Mouse (Mus musculus) stomach, embryonic 14.5 days (tissue): Measurements from ENCODE around the gene Lrba. TPM values are rescaled to one million over a fixed set of nuclear protein-coding genes. Genes with fewer than 3 reads are reported as not detected.

Experiments used
- ATAC-seq: fragments of 200-750 bp; cut with Nextera tagmentation; 2 replicates; pipeline ENCODE4 v1.8.0; 2017; ENCODE audit warnings: low read depth, moderate TSS enrichment; ENCODE audit not compliant: insufficient number of reproducible peaks, insufficient read depth, low FRiP score
- H3K27ac ChIP-seq: fragments of 300-500 bp; sonication (generic); 2 replicates; pipeline ENCODE4 v1.5.1; 2014; ENCODE audit warnings: mild to moderate bottlenecking, low read length, moderate library complexity, mixed read lengths
- H3K27me3 ChIP-seq: fragments of 300-500 bp; sonication (generic); 2 replicates; pipeline ENCODE4 v1.6.1; 2014; ENCODE audit warnings: low read length, control low read depth, mixed read lengths; ENCODE audit not compliant: control insufficient read depth, insufficient read depth
- H3K36me3 ChIP-seq: fragments of 300-500 bp; sonication (generic); 2 replicates; pipeline ENCODE4 v1.6.1; 2014; ENCODE audit warnings: mild to moderate bottlenecking, control low read depth, low read length, moderate library complexity, mixed read lengths; ENCODE audit not compliant: control insufficient read depth, insufficient read depth
- H3K4me1 ChIP-seq: fragments of 300-500 bp; sonication (generic); 2 replicates; pipeline ENCODE4 v1.6.1; 2014; ENCODE audit warnings: low read length, control low read depth, mixed read lengths; ENCODE audit not compliant: control insufficient read depth, insufficient read depth
- H3K4me2 ChIP-seq: fragments of 300-500 bp; sonication (generic); replicated peaks from 2 replicates; pipeline ENCODE4 v1.6.1; 2014; ENCODE audit warnings: low read depth, low read length, control low read depth
- H3K4me3 ChIP-seq: fragments of 300-500 bp; sonication (generic); 2 replicates; pipeline ENCODE4 v1.5.1; 2014; ENCODE audit warnings: low read depth, low read length, control low read depth
- H3K9ac ChIP-seq: fragments of 300-500 bp; sonication (generic); replicated peaks from 2 replicates; pipeline ENCODE4 v1.6.1; 2014; ENCODE audit warnings: low read depth, mild to moderate bottlenecking, control low read depth, low read length, moderate library complexity, mixed read lengths
- H3K9me3 ChIP-seq: fragments of 300-500 bp; sonication (generic); 2 replicates; pipeline ENCODE4 v1.6.1; 2016; ENCODE audit warnings: low read depth, low read length, control low read depth; ENCODE audit not compliant: control insufficient read depth
- WGBS: fragments of 180-500 bp; shearing (Covaris S2); extraction: QIAGEN DNeasy Blood & Tissue Kit; methylation state at CpG from one replicate; pipeline ENCODE4 v1.1.7; 2014; 5-methylcytosine and 5-hydroxymethylcytosine counted together
- polyA plus RNA-seq: library from polyadenylated mRNA; unstranded; fragments of >200 nt; fragmentation: Nextera tagmentation; extraction: Ambion mirVana; gene quantifications from 2 replicates; pipeline ENCODE4 v1.2.1, GENCODE M21; 2014

Gene Lrba
- polyA plus RNA-seq, 1 experiment from 2014 or later = 11.4 TPM

DNA sequence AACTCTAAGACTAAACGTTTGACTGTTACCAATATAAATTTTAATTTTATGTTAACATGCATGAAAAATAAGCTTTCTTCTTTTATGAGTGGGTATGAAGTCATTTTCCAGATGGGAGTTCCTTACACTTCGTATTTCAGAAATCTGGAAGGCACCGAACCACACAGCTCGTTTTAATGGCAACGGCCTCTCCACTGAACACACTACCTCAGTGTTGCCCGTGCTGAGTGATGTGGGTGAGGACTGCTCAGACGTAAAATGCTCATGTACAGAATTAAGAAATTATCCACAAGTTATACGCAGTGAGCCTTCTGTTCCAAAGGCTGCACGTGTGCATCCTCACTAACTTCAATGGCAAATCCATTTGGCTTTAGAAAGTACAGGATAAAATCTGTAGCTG lies 582.4 kb downstream of the Lrba start:
- Histone ChIP-seq H3K27me3 (no peaks in the 10 kb centered on the region), H3K4me1 (no peaks in the 10 kb centered on the region), H3K4me2 (no peak overlapping the region), H3K36me3 (no peaks in the 10 kb centered on the region), H3K9me3 (no peaks in the 10 kb centered on the region), H3K9ac (no peak overlapping the region), H3K27ac (no peak overlapping the region), H3K4me3 (no peak overlapping the region)
- 91% methylated on average over 9 of the region's 9 CpGs for WGBS
- ATAC-seq = no peak

DNA sequence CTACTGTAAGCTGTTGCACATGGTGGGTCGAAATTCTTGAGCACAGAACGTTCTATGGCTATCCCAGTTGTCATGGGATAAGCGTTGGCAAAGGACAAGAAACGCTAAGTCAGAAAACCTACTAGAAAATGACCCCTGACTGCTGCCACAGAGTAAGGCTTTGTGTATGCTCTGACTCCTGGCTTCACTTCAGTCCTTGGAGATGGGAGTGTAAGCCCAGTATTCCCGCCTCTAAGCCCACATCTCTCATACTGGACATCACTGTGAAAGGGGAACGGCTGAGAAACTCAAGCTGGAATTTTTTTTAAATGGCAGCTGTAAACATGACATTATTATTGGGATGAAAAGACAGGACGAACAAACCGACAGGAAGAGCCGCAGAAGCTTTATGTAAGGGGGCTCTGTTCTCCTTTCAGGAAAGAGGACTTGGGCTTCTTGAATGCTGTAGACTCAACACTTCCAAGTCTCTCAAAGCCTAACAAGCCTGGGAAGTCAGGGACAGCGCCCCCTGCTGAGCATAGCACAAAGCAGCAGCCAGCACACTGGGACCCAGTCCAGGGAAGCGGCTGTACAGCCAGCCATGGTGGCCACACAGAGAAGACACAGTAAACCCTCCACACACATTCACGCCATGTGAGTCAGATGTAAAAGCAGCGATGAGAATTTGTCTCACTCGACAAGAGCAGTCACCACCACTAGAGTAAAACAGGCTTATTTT lies 583.4 kb downstream of the Lrba start:
- no peaks in the 10 kb centered on the region for H3K27me3 ChIP-seq

DNA sequence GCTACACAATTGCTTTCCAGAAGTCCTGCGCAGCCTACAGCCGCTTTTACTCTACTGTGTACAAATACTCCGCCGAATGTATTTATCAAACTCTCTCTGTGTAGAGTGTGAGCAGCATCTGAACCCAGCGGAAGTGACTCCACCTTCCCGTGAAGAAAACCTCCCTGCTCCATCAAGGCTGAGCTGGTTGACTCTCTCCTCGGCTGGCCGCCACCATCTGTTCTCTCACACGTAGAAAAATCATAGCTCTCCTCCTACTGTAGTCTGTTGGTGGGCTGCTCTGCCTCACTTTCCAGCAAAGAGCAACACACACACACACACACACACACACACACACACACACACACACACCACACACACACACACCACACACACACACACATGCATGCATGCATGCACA lies 584.7 kb downstream of the Lrba start:
- ATAC-seq = peak; percentile 37; the same call in 1 of the 2 replicates
- H3K4me2 ChIP-seq = no peak overlapping the region
- WGBS = 58% methylated on average over 9 of the region's 9 CpGs
- H3K9ac ChIP-seq = no peak overlapping the region
- no peaks in the 10 kb centered on the region for H3K27me3 ChIP-seq
- H3K4me1 ChIP-seq = no peaks in the 10 kb centered on the region
- peak overlapping the region; percentile 76 for H3K27ac ChIP-seq
- H3K36me3 ChIP-seq = no peaks in the 10 kb centered on the region
- H3K4me3 ChIP-seq = no peak overlapping the region
- H3K9me3 ChIP-seq = no peaks in the 10 kb centered on the region

More for the DNA sequence above, 583.4 kb downstream of the Lrba start:
- H3K9me3 ChIP-seq = no peaks in the 10 kb centered on the region
- no peak overlapping the region for H3K4me2 ChIP-seq
- no peaks in the 10 kb centered on the region for H3K4me1 ChIP-seq
- no peak overlapping the region for H3K4me3 ChIP-seq
- WGBS = 77% methylated on average over 14 of the region's 14 CpGs
- no peaks in the 10 kb centered on the region for H3K36me3 ChIP-seq
- no peak overlapping the region for H3K9ac ChIP-seq
- no peak for ATAC-seq
- no peak overlapping the region for H3K27ac ChIP-seq

DNA sequence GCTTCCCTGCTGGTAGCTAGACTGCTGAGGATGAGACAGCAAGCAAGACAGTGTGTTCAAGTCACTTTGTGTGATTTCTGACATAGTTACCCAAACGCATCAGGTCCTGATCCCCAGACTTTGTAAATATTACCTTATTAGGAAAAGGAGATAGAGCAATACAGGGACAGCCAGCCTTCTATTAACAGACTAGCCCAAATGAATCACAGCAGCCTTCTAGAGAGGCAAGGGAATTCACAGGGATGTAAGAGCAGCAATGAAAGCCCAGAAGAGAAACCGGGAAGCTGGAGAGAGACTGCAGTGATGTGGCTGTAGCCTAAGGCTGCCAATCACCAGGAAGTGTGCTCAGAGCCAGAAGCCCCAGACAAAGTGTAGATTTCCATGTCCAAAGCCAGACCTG lies 585.2 kb downstream of the Lrba start:
- Histone ChIP-seq H3K4me2 (no peak overlapping the region), H3K9ac (no peak overlapping the region), H3K9me3 (no peaks in the 10 kb centered on the region), H3K27ac (peak overlapping the region; percentile 76), H3K27me3 (no peaks in the 10 kb centered on the region), H3K4me3 (no peak overlapping the region), H3K4me1 (no peaks in the 10 kb centered on the region), H3K36me3 (no peaks in the 10 kb centered on the region)
- ATAC-seq = no peak
- 22% methylated on average over 2 of the region's 2 CpGs for WGBS

DNA sequence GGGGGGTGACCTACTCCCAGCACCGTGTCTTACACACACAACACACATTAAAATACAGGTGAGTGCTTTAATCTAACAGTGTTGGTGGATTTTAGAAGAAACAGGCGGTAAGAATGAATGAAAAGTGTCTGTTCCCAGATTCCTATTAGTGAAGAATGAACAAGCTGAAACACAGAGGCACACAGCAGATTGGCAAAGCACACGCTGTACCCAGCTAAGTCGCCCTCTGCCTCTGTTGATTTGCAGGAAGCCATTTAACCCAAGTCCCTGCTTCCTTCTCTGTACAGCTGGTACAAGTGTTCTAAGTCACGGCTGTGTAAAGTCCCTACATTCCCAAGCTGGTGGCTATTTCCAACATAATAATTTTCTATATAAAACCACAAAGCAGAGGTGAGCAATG lies 586.4 kb downstream of the Lrba start:
- no peaks in the 10 kb centered on the region for H3K9me3 ChIP-seq
- H3K4me1 ChIP-seq = no peaks in the 10 kb centered on the region
- H3K27me3 ChIP-seq = no peaks in the 10 kb centered on the region
- H3K36me3 ChIP-seq = no peaks in the 10 kb centered on the region
- 91% methylated on average over 5 of the region's 5 CpGs for WGBS
- H3K9ac ChIP-seq = no peak overlapping the region
- no peak overlapping the region for H3K4me3 ChIP-seq
- ATAC-seq = no peak
- H3K4me2 ChIP-seq = no peak overlapping the region
- no peak overlapping the region for H3K27ac ChIP-seq

DNA sequence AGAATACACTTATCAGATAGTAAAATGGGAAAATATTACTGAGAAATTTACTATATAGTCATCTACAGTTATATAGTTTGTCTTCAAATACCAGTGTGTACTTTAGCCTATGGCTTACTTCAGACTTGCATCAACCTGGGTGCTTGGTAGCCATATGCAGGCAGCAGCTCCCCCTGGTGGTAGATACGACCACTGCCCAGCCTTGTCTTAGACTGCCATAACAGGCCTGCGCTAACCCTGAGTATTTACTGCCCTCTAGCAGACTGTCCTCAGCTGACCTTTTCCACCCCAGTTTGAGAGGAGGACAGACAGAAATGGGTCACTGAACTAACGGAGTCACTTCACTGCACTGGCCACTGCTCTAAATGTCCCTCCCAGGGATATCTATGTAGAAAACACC lies 588.2 kb downstream of the Lrba start:
- Histone ChIP-seq H3K9me3 (no peaks in the 10 kb centered on the region), H3K4me2 (no peak overlapping the region), H3K9ac (no peak overlapping the region), H3K27ac (no peak overlapping the region), H3K36me3 (no peaks in the 10 kb centered on the region), H3K27me3 (no peaks in the 10 kb centered on the region), H3K4me3 (no peak overlapping the region), H3K4me1 (no peaks in the 10 kb centered on the region)
- ATAC-seq = peak; percentile 49; the same call in 1 of the 2 replicates
- 27% methylated on average over 3 of the region's 3 CpGs for WGBS

DNA sequence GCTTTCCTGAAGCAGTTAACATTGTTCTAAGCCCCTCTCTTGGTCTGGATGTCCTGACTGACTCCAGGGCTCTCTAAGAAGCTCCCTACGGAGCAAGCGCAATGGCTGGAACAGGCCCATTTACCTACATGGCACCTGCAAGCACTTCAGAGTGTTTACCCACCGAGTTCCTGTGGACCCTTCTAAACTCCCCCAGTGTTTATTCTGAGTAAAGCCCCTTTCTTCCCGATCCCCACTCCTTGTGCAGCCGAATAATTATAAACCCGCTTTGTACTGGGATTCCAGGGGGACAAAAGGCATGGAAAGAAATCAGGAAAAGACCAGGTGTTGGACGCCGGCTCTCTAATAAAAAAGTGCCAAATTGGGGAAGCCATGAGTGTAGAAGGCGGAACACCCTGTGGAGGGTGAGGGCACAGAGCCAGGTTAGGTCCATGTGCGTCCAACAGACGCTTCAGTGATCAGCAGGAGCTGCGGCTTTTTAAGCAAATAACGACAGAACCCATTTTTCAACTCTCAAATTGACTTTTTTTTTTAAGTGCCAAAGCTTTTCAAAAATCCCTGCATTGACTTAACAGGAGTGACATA lies 593.6 kb downstream of the Lrba start:
- no peaks in the 10 kb centered on the region; the same call in 1 of the 2 replicates for H3K4me1 ChIP-seq
- H3K36me3 ChIP-seq = no peaks in the 10 kb centered on the region
- no peak overlapping the region for H3K27ac ChIP-seq
- H3K4me3 ChIP-seq = no peak overlapping the region
- no peak for ATAC-seq
- H3K9ac ChIP-seq = no peak overlapping the region
- WGBS = 54% methylated on average over 13 of the region's 13 CpGs
- H3K9me3 ChIP-seq = no peaks in the 10 kb centered on the region
- no peaks in the 10 kb centered on the region for H3K27me3 ChIP-seq
- H3K4me2 ChIP-seq = no peak overlapping the region

DNA sequence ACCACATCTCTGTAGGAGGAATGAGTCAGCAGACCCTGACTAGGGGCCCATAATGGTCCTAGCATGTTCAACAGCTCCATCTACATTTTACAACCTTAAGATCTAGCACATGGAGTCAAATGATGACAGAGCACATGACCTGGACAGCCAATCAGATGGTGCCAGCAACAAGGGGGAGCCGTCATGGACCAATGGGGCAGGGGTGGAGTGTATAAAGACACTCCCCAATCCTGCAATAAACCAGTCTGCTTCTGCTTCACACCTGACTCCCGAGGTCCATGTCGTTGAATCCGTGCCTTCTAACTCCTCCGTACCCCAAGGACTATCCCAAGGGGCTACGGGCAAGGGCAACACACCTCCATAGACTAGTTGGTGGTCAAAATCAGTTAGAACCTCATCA lies 594.9 kb downstream of the Lrba start:
- Histone ChIP-seq H3K9me3 (no peaks in the 10 kb centered on the region), H3K9ac (no peak overlapping the region), H3K4me1 (no peaks in the 10 kb centered on the region; the same call in 1 of the 2 replicates), H3K27me3 (no peaks in the 10 kb centered on the region), H3K27ac (no peak overlapping the region), H3K4me2 (no peak overlapping the region), H3K4me3 (no peak overlapping the region), H3K36me3 (no peaks in the 10 kb centered on the region)
- no peak for ATAC-seq
- 94% methylated on average over 6 of the region's 6 CpGs for WGBS
